Mouse (Mus musculus): Measurements from ENCODE around the gene Psip1. TPM values are rescaled to one million over a fixed set of nuclear protein-coding genes. Genes with fewer than 3 reads are reported as not detected.
A peak's percentile ranks its signal among the peaks of the same experiment; 100 is the strongest.

The Psip1 gene
- polyA plus RNA-seq, 1 experiment from 2014 or later: 320 TPM

GRCm38 (mm10) chr4:83485735-83486116, 533 bp downstream of the Psip1 start:
- Histone ChIP-seq H3K4me2 (ENCODE audit: low read depth, low read length) (peak overlapping the region; percentile 73), H3K36me3 (ENCODE audit: control insufficient read depth, insufficient read depth, low read length) (peaks cover 23% of the 10 kb centered on the region), H3K4me3 (ENCODE audit: low read depth, low read length) (peak overlapping the region; percentile 74), H3K4me1 (ENCODE audit: control insufficient read depth, insufficient read depth, low read length) (peaks cover 18% of the 10 kb centered on the region), H3K27me3 (ENCODE audit: control insufficient read depth, insufficient read depth, low read length) (no peaks in the 10 kb centered on the region), H3K9ac (replicated peaks; ENCODE audit: low read depth, low read length) (peak overlapping the region; percentile 93), H3K9me3 (ENCODE audit: control insufficient read depth, low read length) (no peaks in the 10 kb centered on the region), H3K27ac (ENCODE audit: low read depth, low read length) (peak overlapping the region; percentile 100)
- ATAC-seq (ENCODE audit: low read depth): peak; percentile 87
- under 1% methylated on average over 22 of the region's 40 CpGs for WGBS

- WGBS: 19% methylated on average over 12 of the region's 12 CpGs
- H3K9me3 ChIP-seq (ENCODE audit: control insufficient read depth, low read length): no peaks in the 10 kb centered on the region
- peaks cover 26% of the 10 kb centered on the region for H3K36me3 ChIP-seq (ENCODE audit: control insufficient read depth, insufficient read depth, low read length)
- H3K9ac ChIP-seq (replicated peaks; ENCODE audit: low read depth, low read length): peak overlapping the region; percentile 93
- peak overlapping the region; percentile 74 for H3K4me3 ChIP-seq (ENCODE audit: low read depth, low read length)
- H3K4me1 ChIP-seq (ENCODE audit: control insufficient read depth, insufficient read depth, low read length): peaks cover 18% of the 10 kb centered on the region
- H3K27me3 ChIP-seq (ENCODE audit: control insufficient read depth, insufficient read depth, low read length): no peaks in the 10 kb centered on the region
- H3K4me2 ChIP-seq (ENCODE audit: low read depth, low read length): peak overlapping the region; percentile 73
- H3K27ac ChIP-seq (ENCODE audit: low read depth, low read length): peak overlapping the region; percentile 100; the same call in 1 of the 2 replicates
- ATAC-seq (ENCODE audit: low read depth): no peak
These were observed 1.0 kb downstream of the Psip1 start for GRCm38 (mm10) chr4:83485250-83485649.

- ATAC-seq (ENCODE audit: low read depth): peak; percentile 51; the same call in 1 of the 2 replicates
- WGBS: 54% methylated on average over 3 of the region's 3 CpGs
- H3K36me3 ChIP-seq (ENCODE audit: control insufficient read depth, insufficient read depth, low read length): peaks cover 70% of the 10 kb centered on the region
These were observed 18.1 kb downstream of the Psip1 start for GRCm38 (mm10) chr4:83468208-83468607.

GRCm38 (mm10) chr4:83467615-83468014, 18.6 kb downstream of the Psip1 start:
- 78% methylated on average over 7 of the region's 7 CpGs for WGBS
- no peak overlapping the region for H3K4me2 ChIP-seq (ENCODE audit: low read depth, low read length)
- H3K9me3 ChIP-seq (ENCODE audit: control insufficient read depth, low read length): no peaks in the 10 kb centered on the region
- no peak overlapping the region for H3K27ac ChIP-seq (ENCODE audit: low read depth, low read length)
- no peak overlapping the region for H3K4me3 ChIP-seq (ENCODE audit: low read depth, low read length)
- H3K36me3 ChIP-seq (ENCODE audit: control insufficient read depth, insufficient read depth, low read length): peaks cover 68% of the 10 kb centered on the region
- H3K27me3 ChIP-seq (ENCODE audit: control insufficient read depth, insufficient read depth, low read length): no peaks in the 10 kb centered on the region
- peak; percentile 24; the same call in 1 of the 2 replicates for ATAC-seq (ENCODE audit: low read depth)
- no peak overlapping the region for H3K9ac ChIP-seq (replicated peaks; ENCODE audit: low read depth, low read length)
- H3K4me1 ChIP-seq (ENCODE audit: control insufficient read depth, insufficient read depth, low read length): no peaks in the 10 kb centered on the region; the same call in 1 of the 2 replicates

More at GRCm38 (mm10) chr4:83468208-83468607, 18.1 kb downstream of the Psip1 start:
- Histone ChIP-seq H3K4me3 (ENCODE audit: low read depth, low read length) (no peak overlapping the region), H3K9me3 (ENCODE audit: control insufficient read depth, low read length) (no peaks in the 10 kb centered on the region), H3K27me3 (ENCODE audit: control insufficient read depth, insufficient read depth, low read length) (no peaks in the 10 kb centered on the region), H3K4me2 (ENCODE audit: low read depth, low read length) (no peak overlapping the region), H3K9ac (replicated peaks; ENCODE audit: low read depth, low read length) (no peak overlapping the region), H3K27ac (ENCODE audit: low read depth, low read length) (no peak overlapping the region), H3K4me1 (ENCODE audit: control insufficient read depth, insufficient read depth, low read length) (no peaks in the 10 kb centered on the region; the same call in 1 of the 2 replicates)

GRCm38 (mm10) chr4:83464827-83465226, 21.4 kb downstream of the Psip1 start:
- peaks cover 54% of the 10 kb centered on the region for H3K36me3 ChIP-seq (ENCODE audit: control insufficient read depth, insufficient read depth, low read length)
- H3K4me2 ChIP-seq (ENCODE audit: low read depth, low read length): no peak overlapping the region
- H3K27ac ChIP-seq (ENCODE audit: low read depth, low read length): no peak overlapping the region
- no peak overlapping the region for H3K9ac ChIP-seq (replicated peaks; ENCODE audit: low read depth, low read length)
- H3K4me3 ChIP-seq (ENCODE audit: low read depth, low read length): no peak overlapping the region
- WGBS: 96% methylated on average over 7 of the region's 7 CpGs
- ATAC-seq (ENCODE audit: low read depth): no peak
- H3K4me1 ChIP-seq (ENCODE audit: control insufficient read depth, insufficient read depth, low read length): no peaks in the 10 kb centered on the region; the same call in 1 of the 2 replicates
- H3K9me3 ChIP-seq (ENCODE audit: control insufficient read depth, low read length): no peaks in the 10 kb centered on the region
- H3K27me3 ChIP-seq (ENCODE audit: control insufficient read depth, insufficient read depth, low read length): no peaks in the 10 kb centered on the region

- Histone ChIP-seq H3K9ac (replicated peaks; ENCODE audit: low read depth, low read length) (no peak overlapping the region), H3K9me3 (ENCODE audit: control insufficient read depth, low read length) (no peaks in the 10 kb centered on the region), H3K4me2 (ENCODE audit: low read depth, low read length) (no peak overlapping the region), H3K4me3 (ENCODE audit: low read depth, low read length) (no peak overlapping the region), H3K4me1 (ENCODE audit: control insufficient read depth, insufficient read depth, low read length) (no peaks in the 10 kb centered on the region), H3K27ac (ENCODE audit: low read depth, low read length) (no peak overlapping the region), H3K27me3 (ENCODE audit: control insufficient read depth, insufficient read depth, low read length) (no peaks in the 10 kb centered on the region), H3K36me3 (ENCODE audit: control insufficient read depth, insufficient read depth, low read length) (peaks cover 50% of the 10 kb centered on the region)
- 91% methylated on average over 5 of the region's 5 CpGs for WGBS
- ATAC-seq (ENCODE audit: low read depth): no peak
These were observed 26.2 kb downstream of the Psip1 start for GRCm38 (mm10) chr4:83460106-83460505.

GRCm38 (mm10) chr4:83450785-83451184, 35.5 kb downstream of the Psip1 start:
- Histone ChIP-seq H3K4me3 (ENCODE audit: low read depth, low read length) (no peak overlapping the region), H3K36me3 (ENCODE audit: control insufficient read depth, insufficient read depth, low read length) (peaks cover 46% of the 10 kb centered on the region), H3K4me1 (ENCODE audit: control insufficient read depth, insufficient read depth, low read length) (no peaks in the 10 kb centered on the region), H3K27ac (ENCODE audit: low read depth, low read length) (no peak overlapping the region), H3K9me3 (ENCODE audit: control insufficient read depth, low read length) (no peaks in the 10 kb centered on the region), H3K27me3 (ENCODE audit: control insufficient read depth, insufficient read depth, low read length) (no peaks in the 10 kb centered on the region), H3K9ac (replicated peaks; ENCODE audit: low read depth, low read length) (no peak overlapping the region), H3K4me2 (ENCODE audit: low read depth, low read length) (no peak overlapping the region)
- WGBS: 94% methylated on average over 4 of the region's 4 CpGs
- ATAC-seq (ENCODE audit: low read depth): no peak

- Histone ChIP-seq H3K36me3 (ENCODE audit: control insufficient read depth, insufficient read depth, low read length) (peaks cover 35% of the 10 kb centered on the region), H3K9ac (replicated peaks; ENCODE audit: low read depth, low read length) (no peak overlapping the region), H3K27ac (ENCODE audit: low read depth, low read length) (no peak overlapping the region), H3K27me3 (ENCODE audit: control insufficient read depth, insufficient read depth, low read length) (no peaks in the 10 kb centered on the region), H3K4me3 (ENCODE audit: low read depth, low read length) (no peak overlapping the region), H3K4me2 (ENCODE audit: low read depth, low read length) (no peak overlapping the region), H3K9me3 (ENCODE audit: control insufficient read depth, low read length) (no peaks in the 10 kb centered on the region), H3K4me1 (ENCODE audit: control insufficient read depth, insufficient read depth, low read length) (no peaks in the 10 kb centered on the region)
- WGBS: 94% methylated on average over 4 of the region's 4 CpGs
- no peak for ATAC-seq (ENCODE audit: low read depth)
These were observed 45.2 kb downstream of the Psip1 start for GRCm38 (mm10) chr4:83441050-83441449.

- no peak overlapping the region for H3K4me3 ChIP-seq (ENCODE audit: low read depth, low read length)
- H3K9me3 ChIP-seq (ENCODE audit: control insufficient read depth, low read length): no peaks in the 10 kb centered on the region
- H3K27ac ChIP-seq (ENCODE audit: low read depth, low read length): no peak overlapping the region
- H3K4me2 ChIP-seq (ENCODE audit: low read depth, low read length): no peak overlapping the region
- ATAC-seq (ENCODE audit: low read depth): no peak
- H3K27me3 ChIP-seq (ENCODE audit: control insufficient read depth, insufficient read depth, low read length): no peaks in the 10 kb centered on the region
- H3K36me3 ChIP-seq (ENCODE audit: control insufficient read depth, insufficient read depth, low read length): peaks cover 41% of the 10 kb centered on the region
- H3K4me1 ChIP-seq (ENCODE audit: control insufficient read depth, insufficient read depth, low read length): no peaks in the 10 kb centered on the region
- 62% methylated on average over 5 of the region's 5 CpGs for WGBS
- no peak overlapping the region for H3K9ac ChIP-seq (replicated peaks; ENCODE audit: low read depth, low read length)
These were observed 47.2 kb downstream of the Psip1 start for GRCm38 (mm10) chr4:83439045-83439444.
